Mouse (Mus musculus) lung, adult 10 weeks (tissue): ENCODE data around the gene Pemt. TPM values are rescaled to one million over a fixed set of nuclear protein-coding genes. Genes with fewer than 3 reads are reported as not detected.

Experiments
- polyA plus RNA-seq: library from polyadenylated mRNA; stranded (reverse); fragments of 350-450 nt; fragmentation: Illumina TruSeq; extraction: RNeasy Lipid Tissue Mini Kit (QIAGEN cat#74804); gene quantifications from one replicate; pipeline ENCODE4 v1.2.3, GENCODE M21; 2014; ENCODE audit warnings: low read depth, low replicate concordance; ENCODE audit not compliant: insufficient read depth

The Pemt gene
- 5.9 TPM for polyA plus RNA-seq

GRCm38 (mm10) chr11:60046058-60046735 is at the start of gene Pemt:
Gene Pemt, minus strand, starts transcription at chr11:60046489.

GRCm38 (mm10) chr11:59964818-59965217 is 81.5 kb downstream of the Pemt start, which contains the start of gene Rasd1:
Gene Rasd1, minus strand, starts transcription at chr11:59964944.

GRCm38 (mm10) chr11:59947752-59948400 is 98.4 kb downstream of the Pemt start, which contains the start of gene Med9:
Gene Med9, plus strand, starts transcription at chr11:59948206.

Other genes with a start within 250 kb of the Pemt start
- gene Flcn, start 236.5 kb downstream of the Pemt start, polyA plus RNA-seq, result 19.0 TPM
- gene Nt5m, start 207.0 kb downstream of the Pemt start, polyA plus RNA-seq, result 12.8 TPM
- gene Cops3, start 206.7 kb downstream of the Pemt start, polyA plus RNA-seq, result 49.2 TPM
- 15.4 TPM for gene Med9, start 98.3 kb downstream of the Pemt start, polyA plus RNA-seq
- gene Rasd1, start 81.5 kb downstream of the Pemt start, polyA plus RNA-seq, result 5.3 TPM
- gene Rai1, start 58.5 kb upstream of the Pemt start, polyA plus RNA-seq, result 9.7 TPM
- 37.1 TPM for gene Srebf1, start 176.1 kb upstream of the Pemt start, polyA plus RNA-seq